Mouse (Mus musculus): ENCODE measurements around the gene Mdk. TPM values are rescaled to one million over a fixed set of nuclear protein-coding genes. Genes with fewer than 3 reads are reported as not detected.

Mdk gene
- polyA plus RNA-seq, 1 experiment from 2014 or later, result 6.8 TPM

DNA sequence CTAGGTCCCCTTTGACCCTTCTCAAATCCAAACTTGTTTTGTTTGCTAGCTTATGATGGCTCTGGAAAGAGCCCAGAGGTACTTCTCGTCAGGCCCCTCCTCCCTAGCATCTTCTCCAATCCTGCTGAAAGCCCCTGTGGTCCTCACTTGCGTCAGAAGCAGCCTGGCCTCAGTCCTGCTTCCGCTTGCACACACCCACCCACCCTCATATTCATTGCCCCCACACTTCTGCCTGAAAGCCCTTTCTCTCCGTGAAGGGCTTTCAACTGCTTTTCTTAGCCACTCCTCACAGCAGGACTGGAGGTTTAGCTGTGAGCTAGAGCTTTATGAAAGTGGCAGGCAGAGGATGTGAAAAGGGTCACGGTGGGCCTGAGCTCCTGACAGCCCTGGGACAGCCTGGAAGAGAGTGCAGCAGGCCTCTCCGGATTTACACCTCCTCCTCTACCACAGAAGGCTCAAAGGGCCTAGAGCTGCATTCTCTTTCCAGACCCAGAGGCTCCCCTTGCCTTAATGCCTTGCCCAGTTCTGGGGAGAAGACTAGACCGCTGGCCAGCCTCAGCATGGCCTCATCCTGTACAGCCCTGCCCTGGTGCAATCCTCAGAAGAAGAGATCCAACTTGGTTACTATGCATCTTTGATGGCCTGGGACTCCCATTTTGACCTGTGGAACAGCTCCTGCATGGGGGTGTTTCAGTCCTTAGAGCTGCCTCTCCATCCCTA, 41.5 kb upstream of the Mdk start:
- Histone ChIP-seq H3K9ac (replicated peaks) (no peak overlapping the region), H3K27me3 (ENCODE audit: insufficient read depth, low read length) (peaks cover 46% of the 10 kb centered on the region)
- WGBS (ENCODE audit: insufficient replicate concordance), result 67% methylated on average over 7 of the region's 7 CpGs

GRCm38 (mm10) chr2:91972121-91972566, 40.0 kb upstream of the Mdk start:
- Histone ChIP-seq H3K27ac (ENCODE audit: low read depth) (peak overlapping the region; percentile 86), H3K9me3 (ENCODE audit: low read length) (no peaks in the 10 kb centered on the region), H3K9ac (replicated peaks) (no peak overlapping the region), H3K4me1 (ENCODE audit: insufficient read depth) (peaks cover 23% of the 10 kb centered on the region), H3K4me2 (ENCODE audit: low read depth, low read length) (peak overlapping the region; percentile 52; the same call in 1 of the 2 replicates), H3K36me3 (replicated peaks; ENCODE audit: insufficient read depth, low read length) (no peaks in the 10 kb centered on the region), H3K27me3 (ENCODE audit: insufficient read depth, low read length) (peaks cover 35% of the 10 kb centered on the region), H3K4me3 (ENCODE audit: low read depth, low read length) (no peak overlapping the region)
- TF ChIP-seq EP300 (IDR thresholded peaks at IDR 0.05; ENCODE audit: low read depth), result peak; percentile 52; the same call in 1 of the 2 replicates
- TF ChIP-seq CTCF (IDR thresholded peaks at IDR 0.05; ENCODE audit: low read depth), result no peak
- DNase-seq (no peak), ATAC-seq (peak; percentile 77)
- WGBS (ENCODE audit: insufficient replicate concordance), result 15% methylated on average over 13 of the region's 13 CpGs

More for the DNA sequence above, 41.5 kb upstream of the Mdk start:
- Histone ChIP-seq H3K36me3 (replicated peaks; ENCODE audit: insufficient read depth, low read length) (no peaks in the 10 kb centered on the region), H3K27ac (ENCODE audit: low read depth) (no peak overlapping the region), H3K9me3 (ENCODE audit: low read length) (no peaks in the 10 kb centered on the region), H3K4me1 (ENCODE audit: insufficient read depth) (peaks cover 23% of the 10 kb centered on the region), H3K4me2 (ENCODE audit: low read depth, low read length) (no peak overlapping the region), H3K4me3 (ENCODE audit: low read depth, low read length) (no peak overlapping the region)
- TF ChIP-seq CTCF (IDR thresholded peaks at IDR 0.05; ENCODE audit: low read depth), result no peak
- TF ChIP-seq EP300 (IDR thresholded peaks at IDR 0.05; ENCODE audit: low read depth), result no peak
- DNase-seq, result no peak
- no peak for ATAC-seq

DNA sequence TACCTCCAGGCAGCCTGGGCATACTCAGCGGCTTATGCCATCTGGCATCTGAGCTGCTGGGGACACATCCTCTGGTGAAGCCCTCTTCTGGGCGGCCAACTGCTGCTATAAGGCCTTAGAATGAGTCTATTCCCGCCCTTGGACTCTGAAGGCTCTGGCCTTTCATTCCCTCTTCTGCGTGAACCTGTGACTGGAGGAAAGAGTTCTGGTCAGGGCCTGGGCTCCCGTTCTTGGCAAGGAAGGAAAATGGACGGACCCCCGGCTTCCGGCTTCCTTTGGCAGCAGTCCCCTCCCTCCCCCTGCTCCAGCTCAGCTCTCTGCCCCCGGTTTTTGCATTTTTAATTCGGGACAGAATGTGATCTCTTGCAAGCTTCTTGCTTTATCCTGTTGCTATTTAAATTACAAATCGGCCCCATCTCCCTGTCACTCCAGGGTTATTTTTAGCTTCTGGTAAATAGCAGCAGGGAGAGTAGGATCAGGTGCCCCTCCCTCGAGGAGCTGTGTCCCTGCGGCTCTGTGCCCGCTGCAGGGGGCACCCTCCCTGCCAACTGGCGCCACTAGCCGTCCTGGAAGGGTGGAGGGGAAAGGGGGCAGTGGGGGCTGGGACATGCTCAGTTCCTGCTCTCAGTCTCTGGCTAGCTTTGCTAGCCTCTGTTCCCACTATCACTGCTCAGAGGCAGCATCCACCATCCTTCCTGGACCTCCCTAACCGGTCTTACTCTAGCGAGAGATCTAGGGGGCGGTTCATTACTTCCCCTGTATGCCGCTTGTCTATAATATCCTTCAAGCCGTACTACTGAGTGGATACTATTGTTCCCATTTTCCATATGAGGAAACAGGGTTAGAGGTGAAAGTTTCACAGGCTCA, 39.4 kb upstream of the Mdk start:
- peak overlapping the region; percentile 4; the same call in 1 of the 2 replicates for H3K4me3 ChIP-seq (ENCODE audit: low read depth, low read length)
- DNase-seq (no peak), ATAC-seq (peak; percentile 70)
- no peak overlapping the region for H3K9ac ChIP-seq (replicated peaks)
- TF ChIP-seq CTCF (IDR thresholded peaks at IDR 0.05; ENCODE audit: low read depth), result no peak
- TF ChIP-seq EP300 (IDR thresholded peaks at IDR 0.05; ENCODE audit: low read depth), result no peak
- H3K27ac ChIP-seq (ENCODE audit: low read depth), result peak overlapping the region; percentile 86
- H3K4me1 ChIP-seq (ENCODE audit: insufficient read depth), result peaks cover 23% of the 10 kb centered on the region
- peak overlapping the region; percentile 52 for H3K4me2 ChIP-seq (ENCODE audit: low read depth, low read length)
- H3K27me3 ChIP-seq (ENCODE audit: insufficient read depth, low read length), result peaks cover 28% of the 10 kb centered on the region
- no peaks in the 10 kb centered on the region for H3K9me3 ChIP-seq (ENCODE audit: low read length)
- WGBS (ENCODE audit: insufficient replicate concordance), result 24% methylated on average over 21 of the region's 21 CpGs
- no peaks in the 10 kb centered on the region for H3K36me3 ChIP-seq (replicated peaks; ENCODE audit: insufficient read depth, low read length)

DNA sequence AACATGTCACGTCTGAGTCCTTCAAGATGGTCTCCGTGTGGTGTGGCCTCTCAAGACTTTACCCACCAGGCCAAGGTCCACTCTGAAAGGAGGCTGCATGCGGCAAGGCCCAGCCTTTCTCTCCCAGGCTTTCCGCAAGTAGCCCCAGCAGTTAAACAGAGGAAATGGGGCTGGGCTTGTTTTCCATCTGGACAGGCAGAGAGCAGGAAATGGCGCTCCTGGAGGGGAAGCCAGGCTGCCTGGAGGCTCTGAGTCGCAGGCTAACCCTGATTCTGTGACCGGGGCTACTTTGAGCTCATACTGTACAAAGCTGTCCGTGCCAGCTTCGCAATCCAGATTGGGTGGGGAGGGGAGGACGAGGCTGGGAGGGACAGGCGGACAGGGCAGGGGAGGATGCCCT, 35.9 kb upstream of the Mdk start:
- DNase-seq, result no peak
- 0 out of 2 replicates have a peak, but pooled peaks have one; percentile 13 for TF ChIP-seq EP300 (IDR thresholded peaks at IDR 0.05; ENCODE audit: low read depth)
- no peak for TF ChIP-seq CTCF (IDR thresholded peaks at IDR 0.05; ENCODE audit: low read depth)
- H3K4me3 ChIP-seq (ENCODE audit: low read depth, low read length), result no peak overlapping the region
- H3K9ac ChIP-seq (replicated peaks), result no peak overlapping the region
- H3K27ac ChIP-seq (ENCODE audit: low read depth), result peak overlapping the region; percentile 13; the same call in 1 of the 2 replicates
- H3K27me3 ChIP-seq (ENCODE audit: insufficient read depth, low read length), result peaks cover 4% of the 10 kb centered on the region; the same call in 1 of the 2 replicates
- no peaks in the 10 kb centered on the region for H3K36me3 ChIP-seq (replicated peaks; ENCODE audit: insufficient read depth, low read length)
- no peak for ATAC-seq
- peaks cover 24% of the 10 kb centered on the region for H3K4me1 ChIP-seq (ENCODE audit: insufficient read depth)
- WGBS (ENCODE audit: insufficient replicate concordance), result 44% methylated on average over 11 of the region's 11 CpGs
- no peak overlapping the region for H3K4me2 ChIP-seq (ENCODE audit: low read depth, low read length)
- H3K9me3 ChIP-seq (ENCODE audit: low read length), result no peaks in the 10 kb centered on the region

DNA sequence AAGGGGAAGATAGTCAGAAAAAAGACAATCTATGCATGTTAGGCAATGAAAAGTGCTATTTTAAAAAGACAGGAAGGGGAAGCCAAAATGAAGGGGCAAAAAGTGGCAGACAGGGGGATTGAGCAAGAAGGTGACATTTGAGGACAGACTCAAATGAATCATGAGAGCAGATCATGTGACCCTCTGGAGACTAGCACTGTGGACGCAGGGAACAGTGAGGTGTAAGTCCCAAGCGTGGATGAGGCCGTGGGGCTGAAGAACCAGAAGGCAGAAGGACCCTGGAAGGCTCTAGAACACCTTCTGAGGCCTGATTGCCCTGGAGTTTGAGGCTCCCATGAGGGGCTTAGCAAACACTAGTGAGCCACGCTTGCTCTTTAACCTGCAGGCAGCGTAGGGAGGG, 34.3 kb upstream of the Mdk start:
- H3K9me3 ChIP-seq (ENCODE audit: low read length), result no peaks in the 10 kb centered on the region
- no peaks in the 10 kb centered on the region for H3K36me3 ChIP-seq (replicated peaks; ENCODE audit: insufficient read depth, low read length)
- no peak overlapping the region for H3K4me3 ChIP-seq (ENCODE audit: low read depth, low read length)
- H3K27ac ChIP-seq (ENCODE audit: low read depth), result peak overlapping the region; percentile 68
- peaks cover 4% of the 10 kb centered on the region; the same call in 1 of the 2 replicates for H3K27me3 ChIP-seq (ENCODE audit: insufficient read depth, low read length)
- no peak overlapping the region for H3K4me2 ChIP-seq (ENCODE audit: low read depth, low read length)
- peaks cover 31% of the 10 kb centered on the region for H3K4me1 ChIP-seq (ENCODE audit: insufficient read depth)
- no peak overlapping the region for H3K9ac ChIP-seq (replicated peaks)
- DNase-seq, result no peak
- TF ChIP-seq CTCF (IDR thresholded peaks at IDR 0.05; ENCODE audit: low read depth) (no peak), EP300 (IDR thresholded peaks at IDR 0.05; ENCODE audit: low read depth) (no peak)
- ATAC-seq, result no peak
- 61% methylated on average over 5 of the region's 5 CpGs for WGBS (ENCODE audit: insufficient replicate concordance)

DNA sequence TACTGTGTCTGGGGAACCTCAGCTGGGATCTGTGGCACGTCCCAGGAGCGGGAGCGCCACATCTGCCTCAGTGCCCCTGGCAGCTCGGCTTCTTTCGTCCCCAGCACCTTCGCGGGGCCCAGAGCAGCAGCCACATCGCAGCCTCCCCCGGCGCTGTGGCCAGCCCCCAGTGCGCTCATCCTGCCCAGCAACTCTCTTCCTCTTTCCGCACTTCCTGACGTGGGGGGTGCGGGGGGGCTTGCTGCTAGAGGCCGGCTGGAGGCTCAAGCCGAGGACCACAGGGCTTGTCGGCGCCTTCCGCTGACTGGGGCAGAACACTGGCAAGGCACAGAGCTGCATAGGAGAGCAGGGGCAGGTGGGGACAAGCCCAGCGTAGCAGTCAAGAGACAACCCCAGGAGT, 33.3 kb upstream of the Mdk start:
- TF ChIP-seq EP300 (IDR thresholded peaks at IDR 0.05; ENCODE audit: low read depth), result no peak
- H3K9me3 ChIP-seq (ENCODE audit: low read length), result no peaks in the 10 kb centered on the region
- 16% methylated on average over 19 of the region's 20 CpGs for WGBS (ENCODE audit: insufficient replicate concordance)
- peak overlapping the region; percentile 94 for H3K4me2 ChIP-seq (ENCODE audit: low read depth, low read length)
- peaks cover 28% of the 10 kb centered on the region for H3K4me1 ChIP-seq (ENCODE audit: insufficient read depth)
- peaks cover 4% of the 10 kb centered on the region; the same call in 1 of the 2 replicates for H3K27me3 ChIP-seq (ENCODE audit: insufficient read depth, low read length)
- peak overlapping the region; percentile 47 for H3K9ac ChIP-seq (replicated peaks)
- H3K4me3 ChIP-seq (ENCODE audit: low read depth, low read length), result peak overlapping the region; percentile 72
- peak overlapping the region; percentile 68 for H3K27ac ChIP-seq (ENCODE audit: low read depth)
- H3K36me3 ChIP-seq (replicated peaks; ENCODE audit: insufficient read depth, low read length), result no peaks in the 10 kb centered on the region
- ATAC-seq, result no peak
- DNase-seq, result peak; percentile 77
